Mouse (Mus musculus): ENCODE results near the gene Pxn. TPM values are rescaled to one million over a fixed set of nuclear protein-coding genes. Genes with fewer than 3 reads are reported as not detected.
A peak's percentile ranks its signal among the peaks of the same experiment; 100 is the strongest.

Pxn gene
- polyA plus RNA-seq, 2 experiments: 4.8 to 12.9 TPM

DNA sequence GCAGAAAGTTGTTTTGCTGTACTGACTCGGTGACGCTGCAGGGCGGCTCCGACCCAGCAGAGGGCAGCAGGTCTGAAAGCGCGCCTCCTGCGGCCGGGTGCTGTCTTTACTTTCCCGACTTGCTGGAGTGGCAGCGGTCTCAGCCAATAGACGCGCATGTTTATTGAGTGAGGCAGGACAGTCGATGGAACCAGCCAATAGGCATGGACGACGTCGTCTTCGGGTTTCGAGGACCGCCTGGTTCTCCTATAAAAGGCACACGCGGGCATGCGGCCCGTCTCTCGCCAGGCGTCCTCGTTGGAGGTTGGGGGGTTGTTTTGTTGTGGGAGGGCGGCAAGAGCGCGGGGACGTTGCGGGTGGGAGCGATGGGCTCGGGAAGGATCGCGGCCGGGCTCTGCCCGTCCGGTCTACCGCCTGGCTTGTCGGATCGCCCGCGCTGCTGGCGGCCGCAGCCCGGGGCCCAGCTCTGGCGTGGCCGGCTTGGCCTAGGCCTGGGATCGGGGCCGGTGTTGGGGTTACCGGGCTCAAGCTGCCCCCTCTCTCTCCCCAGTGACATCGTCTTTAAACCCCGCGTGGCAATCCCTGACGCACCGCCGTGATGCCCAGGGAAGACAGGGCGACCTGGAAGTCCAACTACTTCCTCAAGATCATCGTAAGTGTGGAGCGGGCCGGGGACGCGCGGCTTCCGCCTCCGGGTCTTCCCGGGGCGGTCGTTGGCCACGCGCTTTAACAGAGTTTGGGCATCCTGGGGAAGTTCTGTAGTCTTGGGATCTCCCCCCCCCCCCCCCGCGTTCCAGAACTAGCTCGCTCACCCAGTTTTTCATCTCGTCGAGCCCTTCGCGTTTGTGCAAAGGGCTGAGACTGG lies 53.0 kb downstream of the Pxn start, which contains the start of gene Rplp0:
Rplp0 (plus strand) TSS at position 231 of the 865 bp plus-strand sequence.
- TF ChIP-seq CTCF (IDR thresholded peaks at IDR 0.05; ENCODE audit: low read depth) (peak; percentile 99), EP300 (IDR thresholded peaks at IDR 0.05; ENCODE audit: low read depth) (no peak)
- ATAC-seq (ENCODE audit: insufficient read depth) (peak; percentile 96), DNase-seq (ENCODE audit: low read depth in 3 of 3, low spot score in 3 of 3) (peak; percentile 99)
- Histone ChIP-seq H3K4me2 (ENCODE audit: low read depth) (peak within 1 kb of the TSS; percentile 91), H3K9me3 (ENCODE audit: control insufficient read depth, low read length) (no peaks in the 10 kb centered on the region), H3K27ac (peak within 1 kb of the TSS; percentile 73), H3K4me1 (replicated peaks; ENCODE audit: control insufficient read depth in 2 of 2, insufficient read depth in 2 of 2, low read length in 1 of 2) (peaks cover 0 to 16% of the 10 kb centered on the region in 2 experiments; a peak in 3 of 4 replicates), H3K4me3 (ENCODE audit: insufficient read depth in 1 of 2, low read depth in 2 of 2, low read length in 2 of 2) (peak within 1 kb of the TSS; percentile 77 to 96), H3K9ac (replicated peaks) (peak within 1 kb of the TSS; percentile 99), H3K36me3 (replicated peaks; ENCODE audit: control insufficient read depth, insufficient read depth, low read depth) (peaks cover 39% of the 10 kb centered on the region), H3K27me3 (ENCODE audit: control insufficient read depth, insufficient read depth, low read length) (no peaks in the 10 kb centered on the region)
- under 1% methylated on average over 78 of the region's 78 CpGs for WGBS (ENCODE audit: insufficient replicate concordance)

DNA sequence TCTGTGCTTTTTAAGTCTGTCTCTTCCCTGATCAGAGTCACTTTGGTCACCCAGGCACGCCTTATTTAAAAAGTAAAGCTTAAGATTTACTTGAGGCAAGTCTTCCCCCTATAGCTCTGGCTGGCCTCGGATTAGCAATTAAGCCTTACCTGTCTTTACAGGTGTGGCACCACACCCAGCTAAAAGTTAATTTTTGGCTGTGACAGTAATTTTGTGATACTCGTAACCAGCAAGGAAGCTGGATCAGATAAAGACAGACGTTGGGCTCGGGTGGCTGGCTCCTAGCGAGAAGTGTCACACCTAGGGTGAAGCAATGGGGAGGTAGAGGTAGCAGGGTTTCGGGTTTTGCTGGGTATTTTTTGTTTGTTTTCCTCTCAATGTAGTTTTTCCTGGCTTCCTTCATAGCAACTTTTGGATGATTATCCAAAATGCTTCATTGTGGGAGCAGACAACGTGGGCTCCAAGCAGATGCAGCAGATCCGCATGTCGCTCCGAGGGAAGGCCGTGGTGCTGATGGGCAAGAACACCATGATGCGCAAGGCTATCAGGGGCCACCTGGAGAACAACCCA lies 53.9 kb downstream of the Pxn start:
- H3K4me2 ChIP-seq (ENCODE audit: low read depth): peak overlapping the region; percentile 91
- peak overlapping the region; percentile 77 to 96 for H3K4me3 ChIP-seq (ENCODE audit: insufficient read depth in 1 of 2, low read depth in 2 of 2, low read length in 2 of 2)
- no peaks in the 10 kb centered on the region for H3K9me3 ChIP-seq (ENCODE audit: control insufficient read depth, low read length)
- H3K4me1 ChIP-seq (replicated peaks; ENCODE audit: control insufficient read depth in 2 of 2, insufficient read depth in 2 of 2, low read length in 1 of 2): peaks cover 0 to 18% of the 10 kb centered on the region in 2 experiments; a peak in 3 of 4 replicates
- DNase-seq (ENCODE audit: low read depth in 3 of 3, low spot score in 3 of 3): no peak
- ATAC-seq (ENCODE audit: insufficient read depth): no peak
- TF ChIP-seq CTCF (IDR thresholded peaks at IDR 0.05; ENCODE audit: low read depth): no peak
- no peak for TF ChIP-seq EP300 (IDR thresholded peaks at IDR 0.05; ENCODE audit: low read depth)
- peaks cover 39% of the 10 kb centered on the region for H3K36me3 ChIP-seq (replicated peaks; ENCODE audit: control insufficient read depth, insufficient read depth, low read depth)
- WGBS (ENCODE audit: insufficient replicate concordance): 17% methylated on average over 13 of the region's 13 CpGs
- H3K9ac ChIP-seq (replicated peaks): peak overlapping the region; percentile 99
- peak overlapping the region; percentile 73 for H3K27ac ChIP-seq
- H3K27me3 ChIP-seq (ENCODE audit: control insufficient read depth, insufficient read depth, low read length): no peaks in the 10 kb centered on the region

DNA sequence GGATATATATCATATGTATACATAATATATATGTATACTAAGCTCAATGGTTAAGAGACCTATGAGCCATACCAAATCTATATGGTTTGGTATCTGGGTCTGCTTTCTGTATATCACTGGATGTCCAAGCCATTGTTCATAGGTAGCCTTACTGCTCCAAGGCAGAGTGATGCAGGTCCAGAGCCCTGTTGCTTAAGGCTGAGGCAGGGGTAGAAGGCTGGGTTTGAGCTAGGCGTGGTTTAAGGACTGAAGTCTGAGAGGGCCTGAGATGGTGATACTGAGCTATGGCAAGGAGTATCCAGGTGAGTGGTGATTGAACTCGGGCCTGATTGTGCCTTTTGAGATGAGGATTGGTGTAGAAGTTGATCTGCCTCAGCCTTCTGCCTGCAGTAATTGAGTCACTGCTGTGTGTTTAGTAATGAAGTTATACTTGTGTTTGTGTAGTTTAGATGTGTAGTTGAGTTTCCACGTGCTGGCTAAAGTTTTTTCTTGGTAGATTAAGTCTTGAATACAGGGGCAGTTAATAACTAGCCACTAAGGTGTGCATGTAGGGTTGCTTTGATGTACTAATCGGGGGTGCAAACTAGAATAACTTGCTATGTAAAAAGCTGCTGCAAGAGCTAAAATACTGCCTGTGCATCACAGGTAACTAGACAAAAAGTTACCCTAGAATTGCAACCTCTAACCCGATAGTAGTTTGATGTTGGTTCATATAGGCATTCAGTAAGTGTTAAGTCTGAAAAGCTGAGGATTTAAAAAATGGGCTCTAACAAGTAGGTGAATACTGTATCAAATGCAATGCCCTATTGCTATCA lies 57.5 kb downstream of the Pxn start:
- Histone ChIP-seq H3K9ac (replicated peaks) (no peak overlapping the region), H3K4me3 (ENCODE audit: insufficient read depth in 1 of 2, low read depth in 2 of 2, low read length in 2 of 2) (no peak overlapping the region), H3K4me2 (ENCODE audit: low read depth) (peak overlapping the region; percentile 86), H3K27ac (peak overlapping the region; percentile 10; the same call in 1 of the 2 replicates), H3K36me3 (replicated peaks; ENCODE audit: control insufficient read depth, insufficient read depth, low read depth) (peaks cover 39% of the 10 kb centered on the region), H3K27me3 (ENCODE audit: control insufficient read depth, insufficient read depth, low read length) (no peaks in the 10 kb centered on the region), H3K4me1 (replicated peaks; ENCODE audit: control insufficient read depth in 2 of 2, insufficient read depth in 2 of 2, low read length in 1 of 2) (peaks cover 5 to 29% of the 10 kb centered on the region in 2 experiments; a peak in 3 of 4 replicates), H3K9me3 (ENCODE audit: control insufficient read depth, low read length) (no peaks in the 10 kb centered on the region)
- 23% methylated on average over 5 of the region's 5 CpGs for WGBS (ENCODE audit: insufficient replicate concordance)
- no peak for ATAC-seq (ENCODE audit: insufficient read depth)
- TF ChIP-seq CTCF (IDR thresholded peaks at IDR 0.05; ENCODE audit: low read depth) (no peak), EP300 (IDR thresholded peaks at IDR 0.05; ENCODE audit: low read depth) (0 out of 2 replicates have a peak, but pooled peaks have one; percentile 5)
- DNase-seq (ENCODE audit: low read depth in 3 of 3, low spot score in 3 of 3): no peak

DNA sequence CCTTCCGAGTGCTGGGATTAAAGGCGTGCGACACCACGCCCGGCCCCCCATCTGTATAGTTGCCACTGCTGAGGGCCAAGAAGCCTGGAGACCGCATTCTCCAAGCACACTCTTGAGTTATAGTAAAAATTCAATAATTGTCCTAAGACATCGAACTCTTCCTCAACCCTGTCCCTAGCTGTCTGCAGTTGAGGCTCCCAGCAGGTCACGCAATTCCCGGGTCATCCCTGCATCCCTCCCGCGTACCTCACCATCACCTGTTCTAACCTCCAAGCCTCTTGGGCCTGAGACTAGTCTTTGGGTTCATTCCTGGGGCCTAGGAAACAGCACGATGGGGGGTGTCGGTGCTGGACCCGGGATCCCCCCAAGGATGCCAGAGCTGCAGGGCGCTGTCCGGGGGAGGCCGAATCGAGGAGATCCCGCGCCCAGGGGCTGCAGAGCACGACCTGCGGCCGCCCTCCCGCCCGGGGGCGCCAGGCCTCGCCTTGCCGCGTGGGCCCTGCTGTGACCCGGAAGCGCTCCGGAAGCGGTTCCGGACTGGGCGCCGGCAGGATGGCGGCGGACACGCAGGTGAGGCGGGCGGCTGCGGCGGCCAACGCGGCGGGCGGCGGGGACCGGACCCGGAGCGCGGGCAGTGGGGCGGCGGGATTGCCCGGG lies 58.4 kb downstream of the Pxn start, which contains the start of gene Gcn1l1:
Gcn1l1 (plus strand) TSS at position 518 of the 657 bp plus-strand sequence.
- H3K4me2 ChIP-seq (ENCODE audit: low read depth): peak within 1 kb of the TSS; percentile 86
- H3K36me3 ChIP-seq (replicated peaks; ENCODE audit: control insufficient read depth, insufficient read depth, low read depth): peaks cover 39% of the 10 kb centered on the region
- no peaks in the 10 kb centered on the region for H3K27me3 ChIP-seq (ENCODE audit: control insufficient read depth, insufficient read depth, low read length)
- ATAC-seq (ENCODE audit: insufficient read depth) (peak; percentile 78), DNase-seq (ENCODE audit: low read depth in 3 of 3, low spot score in 3 of 3) (peak in 2 of 3 experiments; percentile 49 to 58)
- TF ChIP-seq EP300 (IDR thresholded peaks at IDR 0.05; ENCODE audit: low read depth) (no peak), CTCF (IDR thresholded peaks at IDR 0.05; ENCODE audit: low read depth) (peak; percentile 29; the same call in 1 of the 2 replicates)
- H3K4me3 ChIP-seq (ENCODE audit: insufficient read depth in 1 of 2, low read depth in 2 of 2, low read length in 2 of 2): peak within 1 kb of the TSS; percentile 91 to 92
- H3K27ac ChIP-seq: peak within 1 kb of the TSS; percentile 10
- 2% methylated on average over 52 of the region's 55 CpGs for WGBS (ENCODE audit: insufficient replicate concordance)
- no peaks in the 10 kb centered on the region for H3K9me3 ChIP-seq (ENCODE audit: control insufficient read depth, low read length)
- H3K4me1 ChIP-seq (replicated peaks; ENCODE audit: control insufficient read depth in 2 of 2, insufficient read depth in 2 of 2, low read length in 1 of 2): peaks cover 5 to 31% of the 10 kb centered on the region in 2 experiments; a peak in 3 of 4 replicates
- H3K9ac ChIP-seq (replicated peaks): peak within 1 kb of the TSS; percentile 93

Measured in liver, embryonic 14.5 days (tissue).